ENCODE assay signal across 21 mouse cellular contexts in the genomic region with DNA sequence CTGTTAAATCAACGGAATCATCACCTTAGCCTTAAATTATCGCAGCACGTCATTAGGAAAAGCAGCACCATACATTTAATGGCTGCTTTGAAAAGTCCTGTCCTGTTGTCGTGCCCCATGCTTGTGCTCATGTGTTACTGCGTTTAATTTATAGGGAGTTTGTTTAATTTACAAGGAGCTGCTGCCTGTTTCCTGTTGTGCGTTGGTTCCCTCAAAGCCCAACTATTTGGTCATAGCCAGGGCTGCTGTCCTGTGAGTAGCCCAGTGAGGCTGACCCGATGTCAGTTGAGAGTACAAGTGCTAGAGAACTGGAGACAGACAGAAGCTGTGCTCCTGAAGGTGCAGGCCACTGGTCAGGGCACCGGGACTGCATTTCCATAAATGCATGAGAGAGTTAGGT.
DNase-seq lines count a peak whose midpoint lies in the region; ATAC-seq lines count a peak whose summit lies in the region.
"Had no signal": no experiment of that assay in that cellular context is flagged by ENCODE, and none has a peak within 500 bp of the region (broad histone marks: within the 10 kb centered on the region; RNA-seq: fewer than 3 reads in every experiment).

No protein-coding gene starts in this region.

- no peak for ATAC-seq in hindbrain, embryonic 16.5 days
- no peak for ATAC-seq in hindbrain, embryonic 11.5 days (ENCODE audit: low FRiP score)
- ATAC-seq: forebrain, embryonic 14.5 days had no signal

- intact Hi-C loops in gastrocnemius, postnatal 36 days (cut with DNase I), result no loop called here

- 85% methylated on average over 8 of the region's 8 CpGs for WGBS in hindbrain, embryonic 16.5 days
- 87% methylated on average over 8 of the region's 8 CpGs for WGBS in hindbrain, embryonic 11.5 days

- DNase-seq in hindbrain, embryonic 11.5 days (ENCODE audit: low spot score), result no peak
- DNase-seq in lung, postnatal 10 days, result peak; percentile 6
- DNase-seq in lung, postnatal 25 days (ENCODE audit: low spot score), result no peak
- peak; percentile 62 for DNase-seq in forelimb bud, embryonic 11.5 days (ENCODE audit: low read depth, low spot score)
- DNase-seq in embryo, embryonic 10.5 days (ENCODE audit: low spot score), result no peak
- no peak for DNase-seq in gastrocnemius, postnatal 36 days
- DNase-seq: adrenal gland, postnatal 25 days; cerebellum, adult 8-10 months; cerebellum, postnatal 36 days; kidney, adult 11 months; kidney, postnatal 25 days; layer of hippocampus, postnatal 36 days; lung, postnatal 36 days; thymus, adult 2 months had no signal

- no peaks in the 10 kb centered on the region for H3K36me3 ChIP-seq in hindbrain, embryonic 16.5 days (ENCODE audit: control insufficient read depth, insufficient read depth, low read length)
- H3K36me3 ChIP-seq in hindbrain, embryonic 11.5 days (ENCODE audit: control insufficient read depth, insufficient read depth, low read length), result no peaks in the 10 kb centered on the region
- H3K36me3 ChIP-seq: hindbrain, embryonic 10.5 days; limb, embryonic 15.5 days had no signal

- H3K9me3 ChIP-seq in hindbrain, embryonic 16.5 days (ENCODE audit: control insufficient read depth, low read length), result no peaks in the 10 kb centered on the region
- H3K9me3 ChIP-seq in hindbrain, embryonic 11.5 days (ENCODE audit: control insufficient read depth, low read length), result no peaks in the 10 kb centered on the region
- H3K9me3 ChIP-seq: hindbrain, embryonic 10.5 days; limb, embryonic 15.5 days had no signal

- no peaks in the 10 kb centered on the region for H3K27me3 ChIP-seq in hindbrain, embryonic 16.5 days (replicated peaks; ENCODE audit: control insufficient read depth, insufficient read depth, low read length)
- no peaks in the 10 kb centered on the region for H3K27me3 ChIP-seq in hindbrain, embryonic 11.5 days (ENCODE audit: control insufficient read depth, insufficient read depth, low read length)

- H3K27ac ChIP-seq in hindbrain, embryonic 16.5 days (ENCODE audit: low read depth, low read length), result peak overlapping the region; percentile 29; the same call in 1 of the 2 replicates
- H3K27ac ChIP-seq in hindbrain, embryonic 11.5 days (ENCODE audit: low read depth, low read length), result no peak overlapping the region
- H3K27ac ChIP-seq: hindbrain, embryonic 10.5 days; limb, embryonic 15.5 days; liver, embryonic 14.5 days; stomach, postnatal 0 days had no signal

- no peak overlapping the region for H3K9ac ChIP-seq in hindbrain, embryonic 16.5 days (ENCODE audit: low read depth, low read length)
- H3K9ac ChIP-seq in hindbrain, embryonic 11.5 days (ENCODE audit: low read depth, low read length), result no peak overlapping the region
- H3K9ac ChIP-seq: limb, embryonic 15.5 days; liver, embryonic 14.5 days had no signal

- H3K4me3 ChIP-seq in hindbrain, embryonic 16.5 days (ENCODE audit: low read length), result no peak overlapping the region
- no peak overlapping the region for H3K4me3 ChIP-seq in hindbrain, embryonic 11.5 days (ENCODE audit: low read depth, low read length)
- H3K4me3 ChIP-seq: hindbrain, embryonic 10.5 days; limb, embryonic 15.5 days had no signal

- no peak overlapping the region for H3K4me2 ChIP-seq in hindbrain, embryonic 16.5 days (ENCODE audit: low read length)
- H3K4me2 ChIP-seq in hindbrain, embryonic 11.5 days (replicated peaks; ENCODE audit: low read depth, low read length), result no peak overlapping the region
- H3K4me2 ChIP-seq: heart, embryonic 11.5 days; limb, embryonic 15.5 days had no signal

- peaks cover 4% of the 10 kb centered on the region; the same call in 1 of the 2 replicates for H3K4me1 ChIP-seq in hindbrain, embryonic 16.5 days (ENCODE audit: control insufficient read depth, insufficient read depth, low read depth, low read length)
- H3K4me1 ChIP-seq in hindbrain, embryonic 11.5 days (replicated peaks; ENCODE audit: control insufficient read depth, insufficient read depth, low read length), result no peaks in the 10 kb centered on the region

Comparison
In these comparisons a context has a peak if more than half of its experiments do, and no peak if none do; other contexts are left out.
1. DNase-seq: peak in lung, postnatal 10 days (single experiment) and forelimb bud, embryonic 11.5 days (single experiment); none in hindbrain, embryonic 11.5 days (single experiment), lung, postnatal 25 days (single experiment), embryo, embryonic 10.5 days (single experiment) and gastrocnemius, postnatal 36 days (0 of 2).